Mouse (Mus musculus) frontal cortex, postnatal 14 days (tissue): ENCODE measurements around the gene Caln1.

Experiments
- DNase-seq, 2 experiments: peaks; one replicate each; pipeline ENCODE4 v3.0.0; 2022; ENCODE audit warnings: low spot score in 2 of 2

Caln1 gene

GRCm38 (mm10) chr5:130812556-130812955 is 443.3 kb downstream of the Caln1 start:
- DNase-seq = no peak

GRCm38 (mm10) chr5:130813089-130813488 is 443.8 kb downstream of the Caln1 start:
- no peak for DNase-seq

- no peak for DNase-seq
These were observed 446.1 kb downstream of the Caln1 start for GRCm38 (mm10) chr5:130815352-130815751.

- DNase-seq = no peak
These were observed 450.9 kb downstream of the Caln1 start for GRCm38 (mm10) chr5:130820021-130820648.

- DNase-seq = no peak
These were observed 451.4 kb downstream of the Caln1 start for GRCm38 (mm10) chr5:130820661-130821060.

GRCm38 (mm10) chr5:130825797-130826196 is 456.5 kb downstream of the Caln1 start:
- no peak for DNase-seq

- no peak for DNase-seq
These were observed 479.3 kb downstream of the Caln1 start for GRCm38 (mm10) chr5:130848562-130848961.

- DNase-seq = no peak
These were observed 480.4 kb downstream of the Caln1 start for GRCm38 (mm10) chr5:130849610-130850009.

GRCm38 (mm10) chr5:130852182-130852581 is 482.9 kb downstream of the Caln1 start:
- no peak for DNase-seq

GRCm38 (mm10) chr5:130853371-130853770 is 484.1 kb downstream of the Caln1 start:
- DNase-seq = peak; percentile 74 to 89

GRCm38 (mm10) chr5:130854430-130854829 is 485.2 kb downstream of the Caln1 start:
- peak in 1 of 2 experiments; percentile 39 for DNase-seq

- peak in 1 of 2 experiments; percentile 48 for DNase-seq
These were observed 488.9 kb downstream of the Caln1 start for GRCm38 (mm10) chr5:130858148-130858547.

- no peak for DNase-seq
These were observed 489.5 kb downstream of the Caln1 start for GRCm38 (mm10) chr5:130858706-130859105.

GRCm38 (mm10) chr5:130859736-130860135 is 490.5 kb downstream of the Caln1 start:
- DNase-seq = no peak

- peak in 1 of 2 experiments; percentile 62 for DNase-seq
These were observed 493.0 kb downstream of the Caln1 start for GRCm38 (mm10) chr5:130862302-130862701.

GRCm38 (mm10) chr5:130869869-130870268 is 500.6 kb downstream of the Caln1 start:
- no peak for DNase-seq

GRCm38 (mm10) chr5:130871086-130871485 is 501.8 kb downstream of the Caln1 start:
- DNase-seq = no peak

- DNase-seq = no peak
These were observed 506.1 kb downstream of the Caln1 start for GRCm38 (mm10) chr5:130875391-130875790.

GRCm38 (mm10) chr5:130880331-130880730 is 511.1 kb downstream of the Caln1 start:
- DNase-seq = no peak

- DNase-seq = no peak
These were observed 522.5 kb downstream of the Caln1 start for GRCm38 (mm10) chr5:130891735-130892134.

GRCm38 (mm10) chr5:130895991-130896390 is 526.7 kb downstream of the Caln1 start:
- DNase-seq = no peak
